Mouse (Mus musculus) midbrain, embryonic 15.5 days (tissue): Measurements from ENCODE around the gene Gm20388. TPM values are rescaled to one million over a fixed set of nuclear protein-coding genes. Genes with fewer than 3 reads are reported as not detected.

Experiments used
- ATAC-seq: fragments of 200-750 bp; cut with Nextera tagmentation; replicated peaks from 2 replicates; pipeline ENCODE4 v1.8.0; 2017; ENCODE audit warnings: moderate TSS enrichment
- H3K27ac ChIP-seq: fragments of 300-500 bp; sonication (generic); 2 replicates; pipeline ENCODE4 v1.5.1; 2015; ENCODE audit warnings: mild to moderate bottlenecking, inconsistent platforms
- H3K27me3 ChIP-seq: fragments of 300-500 bp; sonication (generic); replicated peaks from 2 replicates; pipeline ENCODE4 v1.6.1; 2015; ENCODE audit warnings: inconsistent platforms
- H3K36me3 ChIP-seq: fragments of 300-500 bp; sonication (generic); replicated peaks from 2 replicates; pipeline ENCODE4 v1.6.1; 2015; ENCODE audit warnings: inconsistent platforms
- H3K4me1 ChIP-seq: fragments of 300-500 bp; sonication (generic); 2 replicates; pipeline ENCODE4 v1.6.1; 2015; ENCODE audit warnings: inconsistent platforms
- H3K4me2 ChIP-seq: fragments of 300-500 bp; sonication (generic); 2 replicates; pipeline ENCODE4 v1.6.1; 2015; ENCODE audit warnings: inconsistent platforms, mild to moderate bottlenecking, moderate library complexity
- H3K4me3 ChIP-seq: fragments of 300-500 bp; sonication (generic); 2 replicates; pipeline ENCODE4 v1.5.1; 2015; ENCODE audit warnings: mild to moderate bottlenecking, inconsistent platforms
- H3K9ac ChIP-seq: fragments of 300-500 bp; sonication (generic); 2 replicates; pipeline ENCODE4 v1.6.1; 2015; ENCODE audit warnings: mild to moderate bottlenecking, inconsistent platforms
- H3K9me3 ChIP-seq: fragments of 300-500 bp; sonication (generic); 2 replicates; pipeline ENCODE4 v1.6.1; 2016; ENCODE audit warnings: inconsistent platforms
- WGBS: fragments of 180-500 bp; shearing (Covaris S2); methylation state at CpG from one replicate; pipeline ENCODE4 v1.1.7; 2015; ENCODE audit warnings: mixed read lengths; 5-methylcytosine and 5-hydroxymethylcytosine counted together
- polyA plus RNA-seq: library from polyadenylated mRNA; unstranded; fragments of >200 nt; fragmentation: Nextera tagmentation; extraction: Ambion mirVana; gene quantifications from 2 replicates; pipeline ENCODE4 v1.2.1, GENCODE M21; 2015

Gene Gm20388
- polyA plus RNA-seq, 1 experiment from 2014 or later, result 5.6 TPM

DNA sequence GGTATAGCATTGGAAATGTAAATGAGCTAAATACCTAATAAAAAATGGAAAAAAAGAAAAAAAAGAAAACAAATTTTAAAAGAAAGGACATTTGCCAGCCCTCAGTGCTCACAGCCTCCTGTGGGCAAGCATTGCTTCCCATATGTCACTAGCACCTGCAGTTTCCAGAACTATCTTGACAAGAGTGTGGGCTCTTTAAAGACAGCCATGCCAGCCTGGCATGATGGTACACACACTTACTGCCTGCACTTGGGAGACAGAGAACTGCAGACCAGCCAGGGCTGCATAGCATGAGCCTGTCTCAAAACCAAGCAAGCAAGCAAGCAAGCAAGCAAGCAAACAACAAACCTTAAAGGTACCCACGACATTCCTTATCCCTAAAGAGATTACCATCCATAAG is 1994.8 kb downstream of the Gm20388 start:
- peak overlapping the region; percentile 86 for H3K4me3 ChIP-seq
- peaks cover 34% of the 10 kb centered on the region for H3K4me1 ChIP-seq
- no peak overlapping the region for H3K27ac ChIP-seq
- H3K27me3 ChIP-seq, result peaks cover 7% of the 10 kb centered on the region; the same call in 1 of the 2 replicates
- no peaks in the 10 kb centered on the region for H3K36me3 ChIP-seq
- 66% methylated on average over 1 of the region's 1 CpGs for WGBS
- peak overlapping the region; percentile 93 for H3K4me2 ChIP-seq
- H3K9me3 ChIP-seq, result no peaks in the 10 kb centered on the region
- ATAC-seq, result no peak
- peak overlapping the region; percentile 73; the same call in 1 of the 2 replicates for H3K9ac ChIP-seq

DNA sequence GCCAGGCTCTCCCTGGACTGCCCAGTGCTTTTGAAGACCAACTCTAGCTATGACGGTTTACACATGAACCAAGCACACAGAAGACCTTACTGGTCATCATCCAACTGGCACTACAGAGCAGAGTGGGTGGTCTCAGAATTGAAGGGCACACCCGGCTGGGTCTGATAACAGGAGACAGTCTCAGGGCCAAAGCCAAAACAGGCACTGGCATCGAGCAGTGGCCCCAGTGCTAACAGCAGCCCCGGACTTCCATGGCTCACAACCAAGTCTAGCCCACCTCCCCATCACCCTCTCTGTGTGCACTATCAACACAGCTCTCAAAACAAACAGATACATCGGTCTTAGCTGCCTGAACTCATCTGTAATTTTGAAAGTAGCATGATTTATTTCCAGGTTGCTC is 1995.2 kb downstream of the Gm20388 start:
- peaks cover 34% of the 10 kb centered on the region for H3K4me1 ChIP-seq
- peak overlapping the region; percentile 86 for H3K4me3 ChIP-seq
- H3K9ac ChIP-seq, result peak overlapping the region; percentile 73; the same call in 1 of the 2 replicates
- no peak for ATAC-seq
- H3K27ac ChIP-seq, result no peak overlapping the region
- 27% methylated on average over 5 of the region's 5 CpGs for WGBS
- H3K9me3 ChIP-seq, result no peaks in the 10 kb centered on the region
- H3K36me3 ChIP-seq, result no peaks in the 10 kb centered on the region
- peak overlapping the region; percentile 93 for H3K4me2 ChIP-seq
- H3K27me3 ChIP-seq, result peaks cover 7% of the 10 kb centered on the region; the same call in 1 of the 2 replicates

DNA sequence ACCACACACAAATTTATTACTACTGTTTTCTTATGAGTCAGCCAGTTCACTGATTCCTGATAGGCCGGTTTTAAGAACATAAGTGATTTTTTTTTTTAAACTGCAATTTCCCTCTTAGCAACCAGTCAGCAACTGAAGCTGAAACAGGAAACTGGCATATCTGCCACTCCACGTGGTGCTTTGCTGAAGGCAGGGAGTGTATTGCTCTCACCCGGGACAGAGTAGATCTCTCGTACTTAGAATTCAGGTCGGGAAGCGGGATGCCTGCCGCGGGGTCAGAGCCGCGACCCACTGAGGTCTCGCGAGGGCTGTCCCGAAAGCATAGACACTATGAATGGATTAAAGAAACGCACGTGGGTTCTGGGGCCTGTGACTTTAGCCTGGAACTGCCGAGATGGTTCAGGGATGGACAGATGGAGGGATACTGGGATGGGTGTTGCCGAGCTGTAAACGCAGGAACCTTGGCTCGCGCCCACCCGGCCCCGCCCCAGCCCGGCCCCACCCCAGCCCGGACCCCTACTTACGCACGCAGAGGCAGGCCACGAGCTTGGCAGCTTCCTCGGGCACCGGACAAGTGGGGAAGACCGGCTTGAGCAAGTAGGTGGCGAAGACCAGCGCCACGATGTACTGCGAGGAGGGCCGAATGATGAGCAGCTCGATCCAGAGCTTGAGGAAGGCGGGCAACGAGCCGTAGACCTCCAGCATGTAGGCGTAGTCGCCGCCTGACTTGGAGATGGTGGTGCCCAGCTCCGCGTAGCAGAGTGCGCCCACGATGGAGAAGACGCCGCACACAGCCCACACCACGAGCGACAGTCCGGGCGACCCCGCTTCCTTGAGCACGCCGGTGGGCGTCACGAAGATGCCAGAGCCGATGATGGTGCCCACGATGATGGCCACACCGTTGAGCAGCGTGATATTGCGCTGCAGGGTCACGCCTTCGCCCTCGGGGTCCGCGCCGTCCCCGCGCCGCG is 1996.2 kb downstream of the Gm20388 start:
- WGBS, result under 1% methylated on average over 67 of the region's 72 CpGs
- Histone ChIP-seq H3K9me3 (no peaks in the 10 kb centered on the region), H3K27me3 (peaks cover 7% of the 10 kb centered on the region; the same call in 1 of the 2 replicates), H3K4me1 (peaks cover 34% of the 10 kb centered on the region), H3K36me3 (no peaks in the 10 kb centered on the region), H3K27ac (peak overlapping the region; percentile 69), H3K4me2 (peak overlapping the region; percentile 93), H3K4me3 (peak overlapping the region; percentile 86), H3K9ac (peak overlapping the region; percentile 73)
- peak; percentile 67 for ATAC-seq

DNA sequence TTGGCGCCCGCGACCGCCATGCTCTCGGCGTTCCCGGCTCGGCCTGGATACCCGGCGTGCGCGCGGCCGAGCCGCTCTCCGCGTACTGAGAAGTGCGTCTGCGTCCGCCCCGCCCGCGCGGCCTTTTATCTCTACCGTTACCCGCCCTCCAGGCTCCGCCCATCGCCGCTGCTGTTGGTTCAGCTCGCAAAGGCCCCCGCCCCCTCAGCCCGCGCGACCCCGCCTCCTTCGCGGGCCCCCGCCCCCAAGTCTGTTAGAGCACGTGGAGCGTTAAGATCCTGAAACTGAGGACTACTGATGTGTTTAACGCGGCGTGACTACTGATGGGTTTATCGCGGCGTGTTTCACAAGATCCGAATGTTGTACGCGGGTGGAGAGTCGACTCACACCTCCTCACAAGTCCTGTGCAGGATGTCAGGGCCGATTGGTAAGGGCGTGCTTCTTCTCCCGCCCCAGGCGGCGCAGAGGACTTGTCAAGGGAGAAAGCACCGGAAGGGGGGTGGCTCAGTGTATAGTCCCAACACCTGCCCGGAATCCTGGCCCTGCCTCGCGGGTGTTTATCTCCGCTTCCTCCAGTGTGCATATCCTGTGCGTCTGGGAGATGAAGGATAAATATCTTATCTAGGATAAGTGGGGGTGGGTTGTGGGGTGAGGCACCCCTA is 1997.1 kb downstream of the Gm20388 start, which contains the start of gene Slc7a5:
TSS of gene Slc7a5 (minus strand) at position 108 of the 662 bp plus-strand sequence.
- Histone ChIP-seq H3K27me3 (peaks cover 7% of the 10 kb centered on the region; the same call in 1 of the 2 replicates), H3K4me2 (peak within 1 kb of the TSS; percentile 93), H3K27ac (peak within 1 kb of the TSS; percentile 69), H3K4me3 (peak within 1 kb of the TSS; percentile 86), H3K4me1 (peaks cover 34% of the 10 kb centered on the region), H3K36me3 (no peaks in the 10 kb centered on the region), H3K9ac (peak within 1 kb of the TSS; percentile 73), H3K9me3 (no peaks in the 10 kb centered on the region)
- WGBS, result under 1% methylated on average over 56 of the region's 61 CpGs
- peak; percentile 92 for ATAC-seq

DNA sequence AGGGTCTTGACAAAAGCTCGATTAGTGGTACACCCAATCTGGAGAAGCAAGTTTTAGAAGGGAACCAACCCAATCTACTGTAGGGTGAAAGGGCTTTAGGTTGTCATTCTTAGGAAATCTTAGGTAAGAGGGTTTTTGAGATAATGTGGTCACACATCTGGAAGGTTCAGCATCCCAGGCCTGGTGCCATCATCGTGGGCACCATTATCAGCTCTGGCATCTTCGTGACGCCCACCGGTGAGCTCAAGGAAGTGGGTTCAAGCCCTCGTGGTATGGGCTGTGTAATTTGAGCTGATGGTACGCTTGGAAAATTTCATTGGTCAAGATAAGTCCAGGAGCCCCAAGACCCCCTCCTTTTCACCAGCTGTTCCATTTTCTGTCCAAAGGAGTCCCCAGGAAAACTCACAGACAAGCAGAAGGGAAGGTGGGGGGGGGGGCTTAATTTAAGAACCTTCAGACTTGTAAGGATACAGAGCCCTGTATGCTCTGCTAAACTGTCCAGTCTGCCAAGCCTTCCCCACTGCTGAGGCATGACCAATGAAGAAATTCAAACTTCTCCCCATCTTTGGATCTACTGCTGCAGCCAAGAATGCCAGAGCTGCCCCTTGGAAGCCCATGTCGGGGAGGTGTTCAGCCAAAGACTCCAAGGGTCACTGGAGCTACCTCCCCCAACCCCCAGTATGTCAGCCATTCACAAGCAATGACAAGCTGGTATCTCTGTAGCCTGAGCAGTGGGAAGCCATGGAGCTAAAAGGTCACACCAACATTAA is 1997.9 kb downstream of the Gm20388 start:
- peaks cover 7% of the 10 kb centered on the region; the same call in 1 of the 2 replicates for H3K27me3 ChIP-seq
- no peaks in the 10 kb centered on the region for H3K36me3 ChIP-seq
- peaks cover 34% of the 10 kb centered on the region for H3K4me1 ChIP-seq
- WGBS, result 65% methylated on average over 8 of the region's 8 CpGs
- no peak overlapping the region for H3K27ac ChIP-seq
- no peak overlapping the region for H3K4me3 ChIP-seq
- ATAC-seq, result no peak
- peak overlapping the region; percentile 93; the same call in 1 of the 2 replicates for H3K4me2 ChIP-seq
- H3K9me3 ChIP-seq, result no peaks in the 10 kb centered on the region
- H3K9ac ChIP-seq, result no peak overlapping the region

DNA sequence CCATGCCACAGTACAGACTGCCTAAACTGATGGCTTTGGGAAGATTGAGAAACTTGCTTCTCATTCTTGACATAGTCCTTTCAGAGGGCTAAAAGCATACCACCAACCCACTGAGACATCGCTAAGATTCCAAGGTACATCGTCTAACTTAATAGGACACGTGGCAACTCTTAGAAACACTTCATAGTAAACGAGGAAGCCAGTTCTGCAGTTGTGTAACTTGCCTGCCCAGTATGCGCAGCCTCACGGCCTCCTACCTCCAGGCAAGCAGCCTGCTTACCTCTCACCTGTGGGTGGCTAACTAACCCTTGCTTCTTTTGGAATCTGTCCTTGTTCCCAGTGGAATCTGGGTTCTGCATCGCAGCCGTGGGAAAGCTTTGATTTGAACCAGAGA is 1998.5 kb downstream of the Gm20388 start:
- Histone ChIP-seq H3K27me3 (peaks cover 7% of the 10 kb centered on the region; the same call in 1 of the 2 replicates), H3K27ac (no peak overlapping the region), H3K4me1 (peaks cover 31% of the 10 kb centered on the region), H3K9ac (no peak overlapping the region), H3K4me3 (no peak overlapping the region), H3K9me3 (no peaks in the 10 kb centered on the region), H3K4me2 (no peak overlapping the region), H3K36me3 (no peaks in the 10 kb centered on the region)
- 71% methylated on average over 8 of the region's 8 CpGs for WGBS
- no peak for ATAC-seq

DNA sequence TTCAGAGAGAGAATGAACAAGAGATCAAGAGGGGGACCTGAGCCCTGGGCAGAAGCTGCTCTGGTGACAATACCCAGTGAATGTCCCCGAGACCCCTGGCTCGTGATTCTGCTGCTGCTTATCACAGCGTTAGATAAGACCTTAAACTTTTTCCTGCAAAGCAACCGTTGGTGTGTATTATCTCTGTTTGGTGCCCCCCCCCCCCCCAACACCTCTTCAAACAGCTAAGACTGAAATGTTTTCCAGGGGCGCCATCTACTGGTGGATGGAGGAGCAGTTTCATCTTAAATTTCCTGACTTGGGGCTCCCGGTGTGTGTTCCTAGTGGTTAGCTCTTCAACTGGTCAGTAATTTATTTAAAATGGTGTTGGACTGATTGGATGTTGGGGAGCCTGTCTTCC is 1999.0 kb downstream of the Gm20388 start:
- Histone ChIP-seq H3K9me3 (no peaks in the 10 kb centered on the region), H3K4me3 (no peak overlapping the region), H3K27me3 (peaks cover 7% of the 10 kb centered on the region; the same call in 1 of the 2 replicates), H3K36me3 (no peaks in the 10 kb centered on the region), H3K4me1 (peaks cover 26% of the 10 kb centered on the region), H3K4me2 (no peak overlapping the region), H3K27ac (no peak overlapping the region), H3K9ac (no peak overlapping the region)
- WGBS, result 6% methylated on average over 6 of the region's 6 CpGs
- no peak for ATAC-seq

DNA sequence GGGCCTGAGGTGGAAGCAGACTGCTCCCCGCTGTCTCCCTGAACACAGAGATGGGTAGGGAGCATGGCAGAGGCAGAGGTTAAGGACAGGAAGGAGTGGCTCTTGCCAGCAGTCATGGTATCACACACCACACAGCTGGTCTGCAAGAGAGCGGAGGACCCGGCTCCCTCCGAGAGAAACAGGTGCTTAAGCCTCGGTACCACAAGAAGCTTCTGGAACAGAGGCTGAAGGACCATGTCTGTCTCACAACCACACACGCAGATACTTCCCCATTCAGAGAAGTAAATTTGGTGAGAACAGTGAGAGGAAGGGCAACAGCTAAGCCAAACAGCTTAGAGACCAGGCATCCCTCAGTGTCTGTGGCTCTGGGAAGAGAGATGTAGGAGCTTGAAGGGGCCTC is 2000.8 kb downstream of the Gm20388 start:
- H3K4me1 ChIP-seq, result peaks cover 9% of the 10 kb centered on the region
- no peaks in the 10 kb centered on the region for H3K9me3 ChIP-seq
- 91% methylated on average over 6 of the region's 6 CpGs for WGBS
- no peak overlapping the region for H3K9ac ChIP-seq
- H3K36me3 ChIP-seq, result no peaks in the 10 kb centered on the region
- no peak overlapping the region for H3K27ac ChIP-seq
- H3K4me2 ChIP-seq, result no peak overlapping the region
- no peak overlapping the region for H3K4me3 ChIP-seq
- ATAC-seq, result no peak
- peaks cover 7% of the 10 kb centered on the region; the same call in 1 of the 2 replicates for H3K27me3 ChIP-seq

DNA sequence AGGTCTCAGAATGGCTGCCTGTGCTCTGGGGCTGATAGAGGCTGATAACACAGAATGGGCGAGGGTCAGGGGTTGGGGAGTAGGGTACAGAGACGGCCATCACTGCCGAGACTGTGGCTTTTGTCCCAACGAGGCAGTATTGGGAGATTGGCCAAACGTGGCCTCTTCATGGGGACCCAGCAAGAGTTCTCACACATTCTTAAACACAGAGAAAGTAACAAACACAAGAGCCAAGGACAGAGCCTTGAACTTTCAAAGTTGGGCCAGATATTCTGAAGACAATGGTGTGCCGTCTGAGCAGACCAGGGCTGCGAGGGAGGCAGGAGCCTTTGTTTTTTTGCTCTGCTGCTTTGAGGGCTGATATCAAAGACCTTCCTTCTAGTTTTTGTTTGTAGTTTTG is 2001.3 kb downstream of the Gm20388 start:
- Histone ChIP-seq H3K9me3 (no peaks in the 10 kb centered on the region), H3K4me2 (no peak overlapping the region), H3K4me1 (peaks cover 5% of the 10 kb centered on the region), H3K27ac (no peak overlapping the region), H3K4me3 (no peak overlapping the region), H3K27me3 (peaks cover 7% of the 10 kb centered on the region; the same call in 1 of the 2 replicates), H3K9ac (no peak overlapping the region), H3K36me3 (no peaks in the 10 kb centered on the region)
- WGBS, result 66% methylated on average over 7 of the region's 7 CpGs
- no peak for ATAC-seq

DNA sequence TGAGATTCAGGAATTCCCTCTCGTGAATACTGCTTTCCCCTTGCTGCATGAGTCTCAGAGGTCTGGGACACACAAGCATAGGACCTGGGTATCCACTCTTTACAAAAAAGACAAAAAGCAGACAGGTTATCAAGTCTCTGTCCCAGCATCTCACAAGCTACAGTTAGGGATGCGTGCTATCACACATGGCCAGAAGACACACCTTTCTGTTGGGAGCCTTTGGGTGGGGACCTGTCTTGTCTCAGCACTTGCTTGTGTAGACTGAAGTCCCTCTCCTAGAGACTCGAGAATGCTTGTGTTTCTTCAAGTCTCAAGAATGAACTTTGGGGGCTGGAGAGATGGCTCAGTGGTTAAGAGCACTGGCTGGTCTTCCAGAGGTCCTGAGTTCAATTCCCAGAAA is 2002.2 kb downstream of the Gm20388 start:
- 74% methylated on average over 3 of the region's 3 CpGs for WGBS
- peaks cover 7% of the 10 kb centered on the region; the same call in 1 of the 2 replicates for H3K27me3 ChIP-seq
- no peaks in the 10 kb centered on the region for H3K36me3 ChIP-seq
- H3K9me3 ChIP-seq, result no peaks in the 10 kb centered on the region
- peaks cover 3% of the 10 kb centered on the region for H3K4me1 ChIP-seq
- no peak overlapping the region for H3K9ac ChIP-seq
- no peak overlapping the region for H3K27ac ChIP-seq
- no peak for ATAC-seq
- H3K4me2 ChIP-seq, result no peak overlapping the region
- no peak overlapping the region for H3K4me3 ChIP-seq

DNA sequence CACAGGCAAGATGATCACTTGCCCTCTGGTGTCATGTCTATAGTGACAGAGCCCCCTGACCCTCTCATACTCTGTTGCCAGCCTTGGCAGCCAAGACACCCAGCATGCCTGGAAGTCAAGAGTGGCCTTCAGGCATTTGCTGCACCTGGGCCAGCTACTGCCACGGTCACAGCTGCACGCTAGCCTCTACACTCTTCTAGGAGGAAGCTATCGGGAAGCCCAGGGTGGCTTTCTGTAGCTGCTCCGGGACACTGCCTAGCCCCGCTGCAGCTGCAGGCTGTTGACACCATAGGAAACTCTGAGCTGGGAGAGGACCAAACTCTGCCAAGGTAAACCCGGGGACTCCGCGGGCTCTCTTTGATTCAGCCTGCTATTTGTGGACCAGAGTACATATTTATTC is 2002.7 kb downstream of the Gm20388 start:
- 71% methylated on average over 8 of the region's 8 CpGs for WGBS
- H3K36me3 ChIP-seq, result no peaks in the 10 kb centered on the region
- H3K9me3 ChIP-seq, result no peaks in the 10 kb centered on the region
- no peak overlapping the region for H3K4me3 ChIP-seq
- peaks cover 6% of the 10 kb centered on the region; the same call in 1 of the 2 replicates for H3K27me3 ChIP-seq
- H3K27ac ChIP-seq, result no peak overlapping the region
- ATAC-seq, result no peak
- no peak overlapping the region for H3K4me2 ChIP-seq
- H3K4me1 ChIP-seq, result no peaks in the 10 kb centered on the region
- no peak overlapping the region for H3K9ac ChIP-seq
